Mouse (Mus musculus) left cerebral cortex, postnatal 4 days (tissue): ENCODE results near the gene Gbx1. TPM values are rescaled to one million over a fixed set of nuclear protein-coding genes. Genes with fewer than 3 reads are reported as not detected.

Source experiments
- DNase-seq: peaks from one replicate; pipeline ENCODE4 v3.0.0-alpha.2; 2022
- intact Hi-C: fragments of 180-260 bp; cut with DNase I; formaldehyde crosslinking; loops from one replicate; pipeline ENCODE4 v1.15.1; 2025
- total RNA-seq, 2 experiments: library from RNA; stranded (reverse); gene quantifications; 2 replicates each; pipeline ENCODE4 v1.2.3; 2021

The Gbx1 gene
- total RNA-seq, 2 experiments from 2014 or later = 1.2 TPM; not detected in 1

- intact Hi-C loops = loop anchor here (10.0 kb wide), 1 partner anchor 112 kb away; no protein-coding TSS in a partner anchor
- no peak for DNase-seq
These were observed 44.5 kb downstream of the Gbx1 start for GRCm38 (mm10) chr5:24482247-24483079.

DNA sequence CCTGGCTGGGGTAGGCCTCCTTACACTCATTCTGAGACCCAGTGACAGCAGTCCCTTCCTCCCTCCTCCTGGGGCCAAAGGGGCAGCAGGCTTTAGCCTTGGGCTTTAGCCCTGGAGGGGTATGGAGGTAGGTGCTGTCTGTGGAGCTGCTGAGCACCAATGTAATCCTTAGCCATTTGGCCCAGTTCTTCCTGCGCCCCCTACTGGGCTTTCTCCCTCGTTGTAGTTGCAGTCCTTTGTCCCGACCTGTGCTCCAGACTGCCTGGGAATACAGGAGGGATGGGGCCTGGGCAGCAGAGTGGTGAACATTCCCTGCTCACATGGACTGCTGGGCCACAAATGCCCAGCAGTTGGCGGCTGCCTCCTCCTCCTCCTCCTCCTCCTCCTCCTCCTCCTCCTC lies 45.4 kb downstream of the Gbx1 start:
- peak; percentile 77 for DNase-seq
- intact Hi-C loops = loop anchor here (10.0 kb wide), 1 partner anchor 113 kb away; no protein-coding TSS in a partner anchor

DNA sequence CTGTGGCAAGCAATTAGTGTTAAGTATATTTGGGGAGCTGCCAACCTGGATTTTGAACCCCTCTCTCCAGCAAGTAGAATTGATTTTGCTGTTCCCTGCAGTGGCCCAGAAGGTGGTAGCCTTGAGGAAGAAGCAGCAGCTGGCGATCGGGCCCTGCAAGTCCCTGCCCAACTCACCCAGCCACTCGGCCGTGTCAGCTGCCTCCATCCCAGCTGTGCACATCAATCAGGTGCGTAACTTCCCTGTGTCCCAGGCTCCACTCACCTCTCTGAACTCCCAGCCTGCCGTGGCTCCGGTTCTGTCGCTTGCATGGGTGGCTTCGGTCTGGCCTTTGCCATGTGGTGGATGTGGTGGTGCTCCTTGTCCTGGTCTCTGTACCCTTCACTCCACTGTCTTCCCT lies 49.1 kb downstream of the Gbx1 start:
- intact Hi-C loops = no loop called here
- no peak for DNase-seq

GRCm38 (mm10) chr5:24475476-24476241 lies 51.3 kb downstream of the Gbx1 start:
- no peak for DNase-seq
- intact Hi-C loops = no loop called here

DNA sequence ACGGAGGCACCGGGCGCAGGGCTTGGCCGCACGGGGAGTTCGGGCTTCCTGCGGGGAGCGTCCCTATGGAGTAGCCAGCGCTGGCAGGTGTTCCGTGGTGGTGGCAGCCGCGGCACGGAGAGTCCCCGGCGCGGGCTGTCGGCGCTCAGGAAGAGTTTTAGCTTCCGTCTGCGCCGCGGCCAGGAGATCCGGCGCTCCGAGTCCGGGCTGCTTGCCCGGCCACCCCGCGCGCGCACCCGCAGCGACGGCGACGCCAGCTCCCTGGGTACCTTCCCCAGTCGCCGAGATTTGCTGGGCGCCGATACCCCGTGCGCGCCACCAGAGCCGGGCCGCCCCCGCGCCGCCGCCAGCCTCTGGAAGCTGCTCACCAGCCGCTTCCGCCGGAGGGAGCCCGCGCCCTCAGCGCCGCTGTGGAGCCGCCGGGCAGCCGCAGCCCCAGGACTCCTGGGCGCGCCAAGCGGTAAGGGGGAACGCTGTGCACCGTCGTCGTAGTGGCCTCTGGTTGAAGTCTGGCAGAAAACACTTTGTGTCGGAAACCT lies 52.2 kb downstream of the Gbx1 start:
- no peak for DNase-seq
- intact Hi-C loops = no loop called here

- no peak for DNase-seq
- intact Hi-C loops = no loop called here
These were observed 52.8 kb downstream of the Gbx1 start for GRCm38 (mm10) chr5:24474025-24474722.

GRCm38 (mm10) chr5:24472884-24473619 lies 54.0 kb downstream of the Gbx1 start:
- intact Hi-C loops = no loop called here
- DNase-seq = no peak

DNA sequence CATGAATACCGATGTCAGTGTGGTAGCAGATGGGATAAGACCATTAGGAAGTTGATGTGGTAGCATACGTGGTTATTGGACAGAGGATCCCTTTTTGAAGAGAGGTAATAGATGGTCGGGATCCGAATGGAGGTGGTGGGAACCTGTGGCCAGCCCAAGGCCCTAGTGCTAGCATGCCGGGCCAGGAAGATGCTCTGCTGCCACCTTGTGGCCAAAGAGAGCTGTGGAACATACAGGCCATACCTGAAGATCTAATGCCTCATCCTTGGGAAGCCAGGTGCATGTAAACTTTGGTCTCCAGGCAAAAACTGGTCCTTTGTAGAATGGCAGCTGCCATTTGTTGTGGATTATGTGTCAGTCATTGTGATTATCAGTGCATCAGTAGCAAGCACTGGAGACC lies 56.4 kb downstream of the Gbx1 start:
- intact Hi-C loops = no loop called here
- DNase-seq = peak; percentile 84

GRCm38 (mm10) chr5:24466762-24467161 lies 60.2 kb downstream of the Gbx1 start:
- DNase-seq = no peak

GRCm38 (mm10) chr5:24455613-24456012 lies 71.4 kb downstream of the Gbx1 start:
- no peak for DNase-seq
- intact Hi-C loops = no loop called here

More at GRCm38 (mm10) chr5:24466762-24467161, 60.2 kb downstream of the Gbx1 start:
- intact Hi-C loops = no loop called here

DNA sequence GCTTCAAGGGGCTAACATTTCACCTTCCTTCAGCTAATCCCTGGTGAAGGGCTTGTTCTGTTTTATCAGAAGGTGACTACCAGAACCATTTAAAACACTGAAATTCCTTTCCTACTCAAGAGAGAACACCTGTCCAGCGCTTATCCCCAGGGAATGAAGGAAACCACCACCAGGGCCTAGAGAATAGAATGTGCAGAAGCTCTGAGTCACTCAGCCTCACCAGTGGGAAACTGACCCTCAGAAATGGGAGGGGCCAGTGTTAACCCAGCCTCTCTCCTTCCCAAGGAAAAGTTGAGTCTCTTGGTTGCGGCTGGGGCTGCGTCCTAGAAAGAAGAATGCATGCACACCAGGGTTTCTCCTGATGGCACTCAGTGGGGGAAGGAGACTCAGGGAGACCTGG lies 71.9 kb downstream of the Gbx1 start:
- intact Hi-C loops = no loop called here
- DNase-seq = no peak

GRCm38 (mm10) chr5:24453985-24454303 lies 73.1 kb downstream of the Gbx1 start:
- intact Hi-C loops = no loop called here
- DNase-seq = no peak

GRCm38 (mm10) chr5:24453283-24453984 lies 73.6 kb downstream of the Gbx1 start:
- peak; percentile 83 for DNase-seq
- intact Hi-C loops = no loop called here

Other genes with a start within 250 kb of the Gbx1 start
- gene Kcnh2, start 175.6 kb downstream of the Gbx1 start, total RNA-seq = 10 to 100 TPM; 16.4 to 21.2 TPM
- 10 to 100 TPM; 10.0 to 10.2 TPM for gene Nos3, start 162.4 kb downstream of the Gbx1 start, total RNA-seq
- gene Atg9b, start 135.1 kb downstream of the Gbx1 start, total RNA-seq = 1 to 10 TPM; 6.4 to 8.1 TPM
- 10 to 100 TPM; 44.5 to 53.6 TPM for gene Abcb8, start 133.5 kb downstream of the Gbx1 start, total RNA-seq
- gene Asic3, start 113.8 kb downstream of the Gbx1 start, total RNA-seq = not detected
- 100 to 1,000 TPM; 122 to 132 TPM for gene Cdk5, start 103.7 kb downstream of the Gbx1 start, total RNA-seq
- 10 to 100 TPM; 26.9 to 30.4 TPM for gene Slc4a2, start 103.4 kb downstream of the Gbx1 start, total RNA-seq
- gene Fastk, start 81.9 kb downstream of the Gbx1 start, total RNA-seq = 10 to 100 TPM; 82.6 to 83.4 TPM
- gene Tmub1, start 79.3 kb downstream of the Gbx1 start, total RNA-seq = 10 to 100 TPM; 30.1 to 31.1 TPM
- gene Agap3, start 75.0 kb downstream of the Gbx1 start, total RNA-seq = 100 to 1,000 TPM; 472 to 479 TPM
- under 1 TPM in 1 of 2 experiments, not detected in 1; 0.60 TPM for gene Asb10, start 13.8 kb upstream of the Gbx1 start, total RNA-seq
- gene 4931409K22Rik, start 29.6 kb upstream of the Gbx1 start, total RNA-seq = not detected
- gene Abcf2, start 50.3 kb upstream of the Gbx1 start, total RNA-seq = 10 to 100 TPM; 52.9 to 54.7 TPM
- 10 to 100 TPM; 28.7 to 33.7 TPM for gene Chpf2, start 59.5 kb upstream of the Gbx1 start, total RNA-seq
- 100 to 1,000 TPM; 179 to 183 TPM for gene Smarcd3, start 97.2 kb upstream of the Gbx1 start, total RNA-seq
- 10 to 100 TPM; 75.3 to 76.6 TPM for gene Nub1, start 158.3 kb upstream of the Gbx1 start, total RNA-seq
- 1 to 10 TPM; 2.6 to 3.3 TPM for gene Wdr86, start 203.5 kb upstream of the Gbx1 start, total RNA-seq
- 1 to 10 TPM in 1 of 2 experiments, not detected in 1; 3.9 TPM for gene Crygn, start 230.8 kb upstream of the Gbx1 start, total RNA-seq